Mouse (Mus musculus): ENCODE data around the gene Lmtk3. TPM values are rescaled to one million over a fixed set of nuclear protein-coding genes. Genes with fewer than 3 reads are reported as not detected.
A peak's percentile ranks its signal among the peaks of the same experiment; 100 is the strongest.

Gene Lmtk3
- polyA plus RNA-seq, 1 experiment from 2014 or later: 24.0 TPM

DNA sequence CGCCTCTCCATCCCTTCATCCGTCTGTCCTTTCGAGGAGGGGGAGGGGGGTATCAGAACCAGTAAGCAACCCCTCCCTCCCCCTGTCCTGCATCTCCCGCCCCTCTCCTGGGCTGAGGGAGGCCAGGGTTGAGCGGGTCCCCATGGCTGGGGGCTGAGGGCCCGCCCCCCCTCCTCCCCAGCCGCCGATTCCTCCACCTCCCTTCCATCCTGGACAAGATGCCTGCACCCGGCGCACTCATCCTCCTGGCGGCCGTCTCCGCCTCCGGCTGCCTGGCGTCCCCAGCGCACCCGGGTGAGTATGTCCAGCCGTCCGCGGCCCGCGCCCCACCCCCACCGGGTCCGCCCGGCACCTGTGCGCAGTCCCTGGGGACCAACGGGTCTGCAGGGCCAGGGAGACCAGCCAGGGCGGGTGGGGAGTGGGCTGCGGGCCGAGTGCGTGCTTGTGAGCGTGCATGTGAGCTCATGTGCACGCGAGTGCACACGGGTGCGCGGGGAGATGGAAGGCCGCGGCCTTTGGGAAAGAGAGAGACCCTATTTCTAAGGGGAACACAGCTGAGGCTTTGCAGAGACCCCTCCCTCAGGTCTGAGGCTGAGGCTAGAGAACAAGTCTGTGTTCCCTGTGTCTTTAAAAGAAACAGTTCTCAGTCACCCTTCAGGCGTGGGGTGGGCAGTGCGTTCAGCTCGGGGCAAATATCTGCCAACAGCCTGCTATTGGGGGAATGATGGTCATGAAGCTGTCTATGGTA lies 2.0 kb downstream of the Lmtk3 start:
- peak overlapping the region; percentile 77 for H3K4me3 ChIP-seq (replicated peaks)
- H3K36me3 ChIP-seq: peaks cover 36% of the 10 kb centered on the region
- H3K4me2 ChIP-seq (replicated peaks): peak overlapping the region; percentile 93
- H3K4me1 ChIP-seq (replicated peaks): peaks cover 36% of the 10 kb centered on the region
- no peaks in the 10 kb centered on the region for H3K9me3 ChIP-seq
- peak; percentile 43 for ATAC-seq
- peak overlapping the region; percentile 94 for H3K9ac ChIP-seq (replicated peaks)
- under 1% methylated on average over 37 of the region's 42 CpGs for WGBS
- H3K27ac ChIP-seq: peak overlapping the region; percentile 99
- no peaks in the 10 kb centered on the region for H3K27me3 ChIP-seq

DNA sequence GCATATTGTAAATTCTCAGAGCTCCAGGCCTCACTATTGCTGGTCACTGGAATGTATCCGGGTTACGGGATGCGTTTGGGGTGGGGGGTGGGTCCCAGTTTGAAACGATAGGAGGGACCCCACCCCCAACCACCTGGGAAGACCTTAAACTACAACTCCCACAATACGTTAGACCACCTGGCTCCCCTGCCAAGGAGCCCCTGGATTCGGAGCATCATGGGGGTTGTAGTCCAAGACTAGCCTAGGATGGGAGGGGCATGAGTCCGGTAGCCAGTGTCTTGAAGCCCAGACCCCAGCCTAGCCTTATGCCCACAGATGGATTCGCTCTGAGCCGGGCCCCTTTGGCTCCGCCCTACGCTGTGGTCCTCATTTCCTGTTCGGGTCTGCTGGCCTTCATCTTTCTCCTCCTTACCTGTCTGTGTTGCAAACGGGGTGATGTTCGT lies 2.6 kb downstream of the Lmtk3 start:
- Histone ChIP-seq H3K9ac (replicated peaks) (peak overlapping the region; percentile 94), H3K27me3 (no peaks in the 10 kb centered on the region), H3K9me3 (no peaks in the 10 kb centered on the region), H3K4me2 (replicated peaks) (peak overlapping the region; percentile 93), H3K4me3 (replicated peaks) (peak overlapping the region; percentile 77), H3K27ac (peak overlapping the region; percentile 99), H3K36me3 (peaks cover 42% of the 10 kb centered on the region), H3K4me1 (replicated peaks) (peaks cover 36% of the 10 kb centered on the region)
- ATAC-seq: peak; percentile 53
- 1% methylated on average over 14 of the region's 14 CpGs for WGBS

DNA sequence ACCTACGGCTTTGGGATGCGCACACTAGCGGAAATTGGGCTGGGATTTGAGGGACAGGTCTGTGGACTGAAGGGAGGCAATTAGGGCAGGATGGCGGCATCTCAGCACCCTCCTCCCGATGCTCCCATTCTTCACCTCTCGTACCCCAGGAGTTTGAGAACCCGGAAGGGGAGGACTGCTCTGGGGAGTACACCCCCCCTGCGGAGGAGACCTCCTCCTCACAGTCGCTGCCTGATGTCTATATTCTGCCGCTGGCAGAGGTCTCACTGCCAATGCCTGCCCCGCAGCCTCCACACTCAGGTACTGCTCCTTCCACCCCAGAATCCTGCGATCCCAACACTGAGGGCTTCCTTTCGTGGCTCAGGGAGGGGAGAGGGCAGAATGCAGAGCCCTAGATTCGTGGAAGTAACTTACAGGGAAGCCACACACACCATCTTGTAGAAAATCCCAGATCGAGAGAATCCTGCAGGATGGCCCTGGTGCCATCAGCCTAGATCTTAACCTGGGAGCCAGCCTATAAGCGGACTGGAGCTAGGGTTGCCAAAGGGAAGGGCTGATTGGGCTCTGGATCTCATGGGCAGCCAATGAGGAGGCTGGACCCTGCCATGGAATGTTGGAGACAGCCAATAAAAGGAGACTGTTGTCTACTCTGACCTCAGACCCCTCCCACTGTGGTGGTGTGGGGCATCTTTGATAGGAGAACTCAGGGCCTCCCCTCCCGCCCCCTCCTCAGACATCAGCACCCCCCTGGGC lies 3.3 kb downstream of the Lmtk3 start:
- Histone ChIP-seq H3K27me3 (no peaks in the 10 kb centered on the region), H3K9ac (replicated peaks) (peak overlapping the region; percentile 94), H3K4me2 (replicated peaks) (peak overlapping the region; percentile 93), H3K27ac (peak overlapping the region; percentile 99), H3K4me3 (replicated peaks) (peak overlapping the region; percentile 77), H3K36me3 (peaks cover 49% of the 10 kb centered on the region), H3K4me1 (replicated peaks) (peaks cover 36% of the 10 kb centered on the region), H3K9me3 (no peaks in the 10 kb centered on the region)
- WGBS: 10% methylated on average over 17 of the region's 17 CpGs
- peak; percentile 34 for ATAC-seq

DNA sequence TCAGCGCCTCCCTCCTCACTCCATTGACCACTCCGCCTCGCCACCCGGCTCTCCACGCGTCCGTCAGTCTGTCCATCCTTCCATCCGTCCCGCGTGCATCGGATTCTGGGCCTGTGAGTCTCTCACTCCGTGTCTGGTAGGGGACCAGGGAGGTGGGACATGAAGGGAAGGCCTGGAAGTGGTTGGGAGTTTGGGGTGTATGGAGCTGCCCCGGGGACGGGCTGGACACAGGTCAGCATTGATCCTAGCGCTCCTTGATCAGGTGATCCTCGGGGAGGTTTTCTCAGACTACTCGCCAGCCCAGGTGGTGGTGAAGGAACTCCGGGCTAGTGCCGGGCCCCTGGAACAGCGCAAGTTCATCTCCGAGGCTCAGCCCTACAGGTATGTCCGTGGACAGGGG lies 4.1 kb downstream of the Lmtk3 start:
- 88% methylated on average over 22 of the region's 22 CpGs for WGBS
- Histone ChIP-seq H3K4me3 (replicated peaks) (peak overlapping the region; percentile 77), H3K36me3 (peaks cover 57% of the 10 kb centered on the region)

DNA sequence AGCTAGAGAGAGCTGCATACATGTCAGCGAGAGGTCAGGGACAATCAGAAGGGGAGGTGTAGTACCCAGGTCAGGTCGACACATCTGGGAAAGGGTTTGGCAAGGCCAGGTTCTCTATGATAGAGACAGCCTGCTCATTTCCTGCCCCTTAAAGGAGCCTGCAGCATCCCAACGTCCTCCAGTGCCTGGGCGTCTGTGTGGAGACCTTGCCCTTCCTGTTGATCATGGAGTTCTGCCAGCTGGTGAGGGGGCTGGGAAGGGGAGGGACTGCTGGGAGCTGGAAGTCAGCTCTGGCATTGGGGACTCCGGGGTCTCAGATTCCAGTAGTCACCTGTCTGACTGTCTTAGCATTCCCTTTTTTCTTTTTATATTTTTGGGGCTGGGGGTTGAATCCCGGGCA lies 7.2 kb downstream of the Lmtk3 start:
- Histone ChIP-seq H3K9ac (replicated peaks) (no peak overlapping the region), H3K27me3 (peaks cover 16% of the 10 kb centered on the region), H3K27ac (no peak overlapping the region), H3K36me3 (peaks cover 88% of the 10 kb centered on the region), H3K4me3 (replicated peaks) (no peak overlapping the region), H3K4me1 (replicated peaks) (peaks cover 22% of the 10 kb centered on the region), H3K4me2 (replicated peaks) (no peak overlapping the region), H3K9me3 (no peaks in the 10 kb centered on the region)
- 82% methylated on average over 6 of the region's 6 CpGs for WGBS
- no peak for ATAC-seq

More for the DNA sequence above, 4.1 kb downstream of the Lmtk3 start:
- no peak for ATAC-seq
- Histone ChIP-seq H3K4me2 (replicated peaks) (peak overlapping the region; percentile 93), H3K4me1 (replicated peaks) (peaks cover 36% of the 10 kb centered on the region), H3K27ac (no peak overlapping the region), H3K9me3 (no peaks in the 10 kb centered on the region), H3K27me3 (no peaks in the 10 kb centered on the region), H3K9ac (replicated peaks) (0 out of 2 replicates have a peak overlapping the region, but pooled peaks have one; percentile 94)

DNA sequence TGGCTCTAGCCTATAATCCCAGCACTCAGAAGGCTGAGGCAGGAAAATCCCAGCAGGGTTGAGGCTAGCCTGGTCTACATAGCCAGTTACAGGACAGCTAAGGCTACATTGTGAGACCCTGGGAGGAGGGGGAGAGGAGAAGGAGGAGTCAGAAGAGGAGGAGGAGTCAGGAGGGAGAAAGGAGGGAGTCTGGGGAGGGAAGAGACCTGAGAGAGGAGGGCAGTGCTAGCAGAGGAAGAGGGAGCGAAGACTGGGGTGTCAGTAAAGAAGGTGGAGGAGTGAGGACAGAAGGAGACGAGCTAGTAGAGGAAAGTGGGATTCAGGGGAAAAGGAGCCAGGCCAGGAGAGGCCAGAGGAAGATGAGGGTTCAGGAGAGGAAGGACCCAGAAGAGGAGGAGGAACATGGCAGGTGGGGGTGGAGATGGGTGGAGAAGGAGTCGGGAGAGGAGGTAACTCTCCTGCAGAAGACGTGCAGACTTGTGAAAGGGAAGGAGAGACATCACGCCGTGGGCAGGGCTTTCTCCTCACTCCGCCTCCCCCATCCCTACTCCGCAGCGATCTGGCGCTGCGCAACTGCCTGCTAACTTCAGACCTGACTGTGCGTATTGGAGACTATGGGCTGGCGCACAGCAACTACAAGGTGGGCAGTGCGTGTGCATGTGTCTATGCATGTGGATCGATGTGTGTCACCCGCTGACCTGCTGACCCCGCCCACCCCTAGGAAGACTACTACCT lies 8.4 kb downstream of the Lmtk3 start:
- H3K4me3 ChIP-seq (replicated peaks): no peak overlapping the region
- H3K9ac ChIP-seq (replicated peaks): no peak overlapping the region
- WGBS: 81% methylated on average over 17 of the region's 17 CpGs
- no peak overlapping the region for H3K4me2 ChIP-seq (replicated peaks)
- ATAC-seq: no peak
- H3K36me3 ChIP-seq: peaks cover 99% of the 10 kb centered on the region
- H3K4me1 ChIP-seq (replicated peaks): peaks cover 14% of the 10 kb centered on the region
- H3K27me3 ChIP-seq: peaks cover 28% of the 10 kb centered on the region
- H3K9me3 ChIP-seq: no peaks in the 10 kb centered on the region
- H3K27ac ChIP-seq: no peak overlapping the region

DNA sequence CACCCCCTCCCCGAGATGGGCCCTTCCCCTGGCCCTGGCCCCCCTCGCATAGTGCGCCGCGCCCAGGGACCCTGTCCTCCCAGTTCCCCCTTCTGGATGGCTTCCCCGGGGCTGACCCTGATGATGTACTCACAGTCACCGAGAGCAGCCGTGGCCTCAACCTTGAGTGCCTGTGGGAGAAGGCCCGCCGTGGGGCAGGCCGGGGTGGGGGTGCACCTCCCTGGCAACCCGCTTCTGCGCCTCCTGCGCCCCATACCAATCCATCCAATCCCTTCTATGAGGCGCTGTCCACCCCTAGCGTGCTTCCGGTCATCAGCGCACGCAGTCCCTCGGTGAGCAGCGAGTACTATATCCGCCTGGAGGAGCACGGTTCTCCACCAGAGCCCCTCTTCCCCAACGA lies 9.7 kb downstream of the Lmtk3 start:
- ATAC-seq: no peak
- Histone ChIP-seq H3K9me3 (no peaks in the 10 kb centered on the region), H3K27ac (no peak overlapping the region), H3K4me1 (replicated peaks) (peaks cover 15% of the 10 kb centered on the region), H3K36me3 (peaks cover 97% of the 10 kb centered on the region), H3K4me2 (replicated peaks) (no peak overlapping the region), H3K9ac (replicated peaks) (no peak overlapping the region), H3K4me3 (replicated peaks) (no peak overlapping the region), H3K27me3 (peaks cover 40% of the 10 kb centered on the region)
- 89% methylated on average over 24 of the region's 24 CpGs for WGBS

DNA sequence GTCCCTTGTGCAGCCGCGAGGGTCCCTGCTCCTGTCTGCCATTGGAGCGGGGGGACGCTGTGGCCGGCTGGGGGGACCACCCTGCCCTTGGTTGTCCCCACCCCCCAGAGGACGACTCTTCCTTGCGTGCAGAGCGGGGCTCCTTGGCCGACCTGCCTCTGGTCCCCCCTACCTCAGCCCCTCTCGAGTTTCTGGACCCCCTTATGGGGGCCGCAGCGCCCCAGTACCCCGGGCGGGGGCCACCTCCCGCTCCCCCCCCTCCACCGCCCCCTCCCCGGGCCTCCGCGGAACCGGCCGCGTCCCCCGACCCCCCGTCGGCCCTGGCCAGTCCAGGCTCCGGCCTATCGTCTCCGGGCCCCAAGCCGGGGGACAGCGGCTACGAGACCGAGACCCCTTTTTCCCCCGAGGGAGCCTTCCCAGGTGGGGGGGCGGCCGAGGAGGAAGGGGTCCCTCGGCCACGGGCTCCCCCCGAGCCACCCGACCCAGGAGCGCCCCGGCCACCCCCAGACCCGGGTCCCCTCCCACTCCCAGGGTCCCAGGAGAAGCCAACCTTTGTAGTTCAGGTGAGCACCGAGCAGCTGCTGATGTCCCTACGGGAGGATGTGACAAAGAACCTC lies 10.5 kb downstream of the Lmtk3 start:
- H3K4me1 ChIP-seq (replicated peaks): peaks cover 23% of the 10 kb centered on the region
- peaks cover 43% of the 10 kb centered on the region for H3K27me3 ChIP-seq
- H3K27ac ChIP-seq: no peak overlapping the region
- 91% methylated on average over 41 of the region's 44 CpGs for WGBS
- H3K4me3 ChIP-seq (replicated peaks): no peak overlapping the region
- no peak for ATAC-seq
- H3K36me3 ChIP-seq: peaks cover 97% of the 10 kb centered on the region
- H3K9me3 ChIP-seq: no peaks in the 10 kb centered on the region
- no peak overlapping the region for H3K4me2 ChIP-seq (replicated peaks)
- H3K9ac ChIP-seq (replicated peaks): no peak overlapping the region

DNA sequence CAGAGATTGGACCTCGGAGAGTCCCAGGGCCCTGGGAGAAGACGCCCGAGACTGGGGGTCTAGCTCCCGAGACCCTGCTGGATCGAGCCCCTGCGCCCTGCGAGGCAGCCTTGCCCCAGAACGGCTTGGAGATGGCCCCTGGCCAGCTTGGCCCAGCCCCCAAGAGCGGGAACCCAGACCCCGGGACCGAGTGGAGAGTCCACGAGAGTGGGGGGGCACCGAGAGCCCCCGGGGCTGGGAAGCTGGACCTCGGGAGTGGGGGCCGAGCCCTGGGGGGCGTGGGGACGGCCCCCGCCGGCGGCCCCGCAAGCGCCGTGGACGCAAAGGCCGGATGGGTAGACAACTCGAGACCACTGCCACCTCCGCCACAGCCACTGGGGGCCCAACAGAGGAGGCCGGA lies 11.4 kb downstream of the Lmtk3 start:
- Histone ChIP-seq H3K4me1 (replicated peaks) (peaks cover 23% of the 10 kb centered on the region), H3K4me3 (replicated peaks) (no peak overlapping the region), H3K9ac (replicated peaks) (no peak overlapping the region), H3K27me3 (peaks cover 47% of the 10 kb centered on the region), H3K4me2 (replicated peaks) (no peak overlapping the region), H3K9me3 (no peaks in the 10 kb centered on the region), H3K27ac (no peak overlapping the region), H3K36me3 (peaks cover 92% of the 10 kb centered on the region)
- 95% methylated on average over 29 of the region's 29 CpGs for whole genome bisulfite sequencing
- ATAC-seq: no peak

DNA sequence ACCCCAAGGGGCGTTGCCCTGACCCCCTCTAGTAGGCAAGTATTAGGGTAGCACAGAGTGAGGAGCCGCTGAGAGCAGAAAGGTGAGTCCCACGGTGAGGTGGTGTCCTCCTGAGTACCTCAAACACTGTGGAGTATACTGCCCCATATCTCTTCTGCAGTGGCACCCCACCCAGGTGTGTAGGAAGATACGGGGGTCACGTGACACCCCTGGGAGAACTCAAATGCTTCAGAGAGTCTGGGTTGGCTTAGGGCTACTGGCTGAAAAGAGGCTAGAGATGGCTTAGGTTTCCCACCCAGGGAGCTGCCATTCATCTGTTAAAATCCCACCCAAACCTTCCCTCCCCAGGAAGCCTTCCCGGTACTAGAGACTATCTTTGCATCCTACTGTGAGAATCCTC lies 13.4 kb downstream of the Lmtk3 start:
- Histone ChIP-seq H3K9ac (replicated peaks) (peak overlapping the region; percentile 68), H3K9me3 (no peaks in the 10 kb centered on the region), H3K4me1 (replicated peaks) (peaks cover 34% of the 10 kb centered on the region), H3K36me3 (peaks cover 91% of the 10 kb centered on the region), H3K4me2 (replicated peaks) (peak overlapping the region; percentile 58), H3K27ac (no peak overlapping the region), H3K27me3 (peaks cover 49% of the 10 kb centered on the region), H3K4me3 (replicated peaks) (peak overlapping the region; percentile 36; the same call in 1 of the 2 replicates)
- ATAC-seq: no peak
- 43% methylated on average over 6 of the region's 6 CpGs for WGBS

DNA sequence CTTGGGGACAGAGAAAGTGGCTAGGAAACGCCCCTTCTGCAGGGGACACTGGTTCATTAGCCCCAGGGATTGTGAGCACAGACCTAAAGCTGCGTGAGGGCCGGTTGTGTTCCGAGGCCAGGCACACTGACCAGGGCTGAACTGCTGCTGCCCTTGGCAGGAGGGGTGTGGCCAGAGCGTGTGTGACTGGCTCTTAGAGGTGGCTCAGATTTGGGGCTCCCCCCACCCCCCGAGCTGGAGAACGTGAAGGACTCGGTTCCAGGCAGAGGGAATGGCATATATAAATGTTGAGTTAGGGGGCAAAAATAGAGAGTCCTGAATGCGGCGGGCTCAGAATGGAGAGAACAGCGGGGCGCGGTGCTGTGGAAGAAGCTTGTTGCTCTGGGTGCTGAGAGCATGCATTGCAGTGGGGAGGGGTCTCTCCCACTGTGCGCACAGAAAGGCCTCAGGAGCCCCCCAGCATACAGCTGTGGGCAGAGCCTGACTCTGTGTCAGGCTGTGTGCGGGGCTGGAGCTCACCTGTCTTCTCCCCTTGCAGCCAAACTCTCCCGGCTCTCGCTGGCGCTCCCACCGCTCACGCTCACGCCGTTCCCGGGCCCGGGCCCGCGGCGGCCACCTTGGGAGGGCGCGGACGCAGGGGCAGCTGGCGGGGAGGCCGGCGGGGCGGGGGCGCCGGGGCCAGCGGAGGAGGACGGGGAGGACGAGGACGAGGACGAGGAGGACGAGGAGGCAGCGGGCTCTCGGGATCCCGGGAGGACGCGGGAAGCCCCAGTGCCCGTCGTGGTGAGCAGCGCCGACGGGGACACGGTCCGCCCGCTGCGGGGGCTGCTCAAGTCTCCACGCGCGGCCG lies 14.3 kb downstream of the Lmtk3 start:
- H3K9me3 ChIP-seq: no peaks in the 10 kb centered on the region
- no peak for ATAC-seq
- 2% methylated on average over 60 of the region's 60 CpGs for WGBS
- H3K4me2 ChIP-seq (replicated peaks): peak overlapping the region; percentile 58
- H3K9ac ChIP-seq (replicated peaks): peak overlapping the region; percentile 68
- peak overlapping the region; percentile 36 for H3K4me3 ChIP-seq (replicated peaks)
- H3K36me3 ChIP-seq: peaks cover 91% of the 10 kb centered on the region
- H3K27ac ChIP-seq: no peak overlapping the region
- peaks cover 34% of the 10 kb centered on the region for H3K4me1 ChIP-seq (replicated peaks)
- H3K27me3 ChIP-seq: peaks cover 49% of the 10 kb centered on the region
